Mouse (Mus musculus): ENCODE data around the gene Slc9a8.

Slc9a8 gene

GRCm38 (mm10) chr2:167483081-167483826 is 61.7 kb downstream of the Slc9a8 start:
- TF ChIP-seq GATA4 (IDR thresholded peaks at IDR 0.05; ENCODE audit: insufficient replicate concordance, low read length), result peak; percentile 55; the same call in 1 of the 2 replicates

DNA sequence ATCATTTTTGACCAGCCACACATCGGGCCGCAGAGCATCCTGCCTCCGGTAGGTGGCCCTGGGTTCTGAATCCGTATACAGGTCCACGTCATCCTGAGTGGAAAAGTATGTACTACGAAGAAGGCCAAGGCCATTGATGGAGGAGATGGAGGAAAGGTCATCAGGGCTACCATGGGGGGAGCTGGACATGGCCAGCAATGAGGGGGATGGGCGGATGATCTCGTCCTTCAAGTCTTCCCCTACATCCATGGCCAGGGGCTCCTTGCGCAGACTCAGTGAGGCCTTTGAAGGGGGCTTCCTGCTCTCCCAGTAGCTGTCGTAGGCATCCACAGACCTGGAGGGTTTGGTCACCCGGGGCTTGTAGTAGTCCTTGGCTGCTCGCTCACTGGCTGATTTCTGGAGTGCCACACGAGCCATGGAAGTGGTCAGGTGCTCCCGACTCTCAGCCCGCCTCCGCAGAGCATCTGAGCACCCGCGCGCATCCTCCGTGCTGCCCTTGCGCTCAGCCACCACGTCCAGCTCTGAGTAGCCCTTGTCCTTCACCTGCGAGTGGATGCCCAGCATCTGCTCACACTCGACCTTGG is 62.4 kb downstream of the Slc9a8 start:
- no peak for TF ChIP-seq GATA4 (IDR thresholded peaks at IDR 0.05; ENCODE audit: insufficient replicate concordance, low read length)

DNA sequence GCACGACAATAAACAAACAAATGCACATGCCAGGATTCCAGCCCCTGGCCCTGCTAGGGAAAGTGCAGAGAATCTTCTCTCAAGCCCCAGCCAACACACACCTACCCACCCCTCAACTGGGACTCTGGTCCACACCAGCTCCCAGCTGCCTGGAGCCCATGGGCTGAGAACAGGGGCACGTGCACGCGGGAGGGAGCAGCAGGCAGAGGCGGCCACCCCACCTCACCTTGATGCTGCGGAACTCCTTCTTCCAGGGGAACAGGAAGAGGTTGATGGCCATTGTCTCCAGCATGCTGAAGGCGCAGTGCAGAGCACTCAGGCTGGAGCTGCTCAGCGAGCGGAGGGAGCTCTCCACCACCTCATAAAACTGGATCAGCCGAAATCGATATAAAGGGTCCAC is 63.4 kb downstream of the Slc9a8 start:
- TF ChIP-seq GATA4 (IDR thresholded peaks at IDR 0.05; ENCODE audit: insufficient replicate concordance, low read length), result no peak

- TF ChIP-seq GATA4 (IDR thresholded peaks at IDR 0.05; ENCODE audit: insufficient replicate concordance, low read length), result no peak
These were observed 64.2 kb downstream of the Slc9a8 start for GRCm38 (mm10) chr2:167485501-167486377.

- TF ChIP-seq GATA4 (IDR thresholded peaks at IDR 0.05; ENCODE audit: insufficient replicate concordance, low read length), result no peak
These were observed 65.1 kb downstream of the Slc9a8 start for GRCm38 (mm10) chr2:167486573-167486972.

DNA sequence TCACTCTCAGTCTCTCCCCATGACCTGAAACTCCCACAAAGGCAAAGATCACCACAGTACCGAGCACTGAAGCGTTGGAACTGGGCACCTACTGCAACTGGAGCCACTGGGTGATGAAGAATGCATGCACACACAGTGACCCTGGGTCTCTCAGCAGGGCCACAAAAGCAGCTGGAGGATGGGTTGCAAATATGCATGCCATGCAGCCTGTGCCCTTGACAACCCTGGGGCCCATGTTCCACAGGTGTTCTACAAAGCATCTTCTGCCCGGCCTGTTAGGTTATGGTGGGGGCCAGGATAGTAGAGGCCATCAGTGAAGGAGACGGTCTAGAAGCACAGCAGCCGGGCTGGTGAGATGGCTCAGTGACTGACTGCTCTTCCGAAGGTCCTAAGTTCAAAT is 66.0 kb downstream of the Slc9a8 start:
- TF ChIP-seq GATA4 (IDR thresholded peaks at IDR 0.05; ENCODE audit: insufficient replicate concordance, low read length), result no peak

DNA sequence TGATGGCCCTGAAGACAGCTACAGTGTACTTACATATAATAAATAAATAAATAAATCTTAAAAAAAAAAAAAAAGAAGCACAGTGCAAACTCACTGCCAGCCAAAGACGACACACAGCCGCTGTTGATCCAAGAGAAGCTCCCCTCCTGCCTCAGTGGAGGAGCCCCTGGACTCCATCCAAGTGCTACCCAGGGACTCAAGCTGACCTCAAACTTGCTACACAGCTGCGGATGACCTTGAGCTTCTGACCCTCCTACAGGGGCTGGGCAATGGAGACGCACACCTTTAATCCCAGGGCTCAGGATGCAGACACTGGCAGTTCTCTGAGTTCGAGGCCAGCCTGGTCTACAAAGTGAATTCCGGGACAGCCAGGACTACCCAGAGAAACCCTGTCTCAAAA is 66.5 kb downstream of the Slc9a8 start:
- no peak for TF ChIP-seq GATA4 (IDR thresholded peaks at IDR 0.05; ENCODE audit: insufficient replicate concordance, low read length)

DNA sequence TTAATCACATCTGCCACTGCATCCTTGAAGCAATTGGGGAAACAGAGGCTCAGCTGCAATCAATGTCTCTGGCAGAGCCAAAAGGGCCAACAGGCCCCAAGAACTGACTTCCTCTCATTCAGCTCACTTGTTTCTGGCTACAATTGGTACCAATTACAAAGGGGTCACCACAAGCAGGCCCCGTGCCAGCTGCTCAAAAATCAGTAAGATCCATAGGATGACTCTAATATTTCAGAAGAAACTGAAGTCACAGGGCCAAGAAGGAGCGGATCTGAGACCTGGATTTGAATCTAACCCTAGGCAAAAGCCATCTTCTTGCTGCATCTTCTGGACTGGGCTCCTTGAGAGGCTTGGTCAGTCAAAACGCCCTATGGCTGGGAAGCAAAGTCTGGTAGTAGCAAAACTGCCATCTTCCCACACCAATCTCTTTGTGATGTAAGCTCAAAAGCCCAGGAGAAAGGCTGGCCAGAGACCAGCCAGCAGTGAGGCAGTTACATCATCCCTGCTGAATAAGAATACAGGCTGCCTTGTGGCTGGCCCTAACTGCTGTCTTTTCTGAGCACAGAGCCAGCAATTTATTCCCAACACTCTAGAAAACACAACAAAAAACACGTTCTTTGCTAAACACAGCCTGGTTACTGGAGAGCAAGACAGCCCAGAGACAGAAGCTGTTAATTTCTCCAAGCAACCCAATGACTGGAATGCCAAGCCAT is 69.5 kb downstream of the Slc9a8 start:
- no peak for TF ChIP-seq GATA4 (IDR thresholded peaks at IDR 0.05; ENCODE audit: insufficient replicate concordance, low read length)

DNA sequence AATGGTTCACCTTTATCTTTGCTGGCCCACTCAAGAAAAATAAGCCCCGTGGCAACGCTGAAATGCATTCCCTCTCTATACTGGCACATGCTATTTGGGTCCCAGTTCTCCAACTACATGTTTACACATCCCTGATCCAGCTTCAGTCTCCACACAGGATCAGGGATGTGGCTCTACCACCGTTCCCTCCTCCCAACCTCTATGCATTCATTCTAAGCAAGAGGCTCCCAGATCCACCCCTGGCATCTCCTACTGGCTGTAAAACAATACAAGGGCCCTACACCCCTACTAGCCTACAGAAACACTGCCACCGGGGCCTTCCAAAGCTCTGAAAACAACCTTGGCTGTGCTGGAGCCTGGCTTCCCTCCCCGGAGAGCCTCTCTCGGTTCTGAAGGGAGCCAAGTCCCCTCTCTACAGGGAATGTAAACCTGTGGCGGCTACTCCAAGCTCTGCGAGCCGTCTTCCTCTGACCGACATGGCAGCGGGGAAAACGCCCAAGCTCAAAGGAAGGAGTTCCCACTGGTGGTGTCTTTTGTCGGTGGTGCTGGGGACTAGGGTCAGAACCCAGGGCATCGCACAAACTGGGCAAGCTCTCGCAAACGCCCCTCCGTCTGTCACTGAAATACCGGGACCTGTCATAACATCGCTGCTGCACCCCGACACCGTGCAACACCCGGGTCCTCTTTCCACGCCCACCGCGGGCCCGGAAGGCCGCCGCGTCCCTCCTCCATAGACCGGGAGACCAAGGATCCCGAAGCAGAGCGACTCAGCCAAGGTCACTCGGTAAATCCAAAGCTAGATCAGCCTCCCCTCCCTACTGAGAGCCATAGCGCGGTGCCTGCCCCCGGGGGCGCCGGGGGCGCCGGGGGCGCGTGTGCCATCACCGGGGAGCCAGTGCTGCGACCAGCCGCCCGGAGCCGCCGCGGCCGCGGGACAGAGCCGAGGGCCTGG is 70.5 kb downstream of the Slc9a8 start, which contains the start of gene Rnf114:
Rnf114 (plus strand) TSS at position 889 of the 952 bp plus-strand sequence.
- TF ChIP-seq GATA4 (IDR thresholded peaks at IDR 0.05; ENCODE audit: insufficient replicate concordance, low read length), result no peak

DNA sequence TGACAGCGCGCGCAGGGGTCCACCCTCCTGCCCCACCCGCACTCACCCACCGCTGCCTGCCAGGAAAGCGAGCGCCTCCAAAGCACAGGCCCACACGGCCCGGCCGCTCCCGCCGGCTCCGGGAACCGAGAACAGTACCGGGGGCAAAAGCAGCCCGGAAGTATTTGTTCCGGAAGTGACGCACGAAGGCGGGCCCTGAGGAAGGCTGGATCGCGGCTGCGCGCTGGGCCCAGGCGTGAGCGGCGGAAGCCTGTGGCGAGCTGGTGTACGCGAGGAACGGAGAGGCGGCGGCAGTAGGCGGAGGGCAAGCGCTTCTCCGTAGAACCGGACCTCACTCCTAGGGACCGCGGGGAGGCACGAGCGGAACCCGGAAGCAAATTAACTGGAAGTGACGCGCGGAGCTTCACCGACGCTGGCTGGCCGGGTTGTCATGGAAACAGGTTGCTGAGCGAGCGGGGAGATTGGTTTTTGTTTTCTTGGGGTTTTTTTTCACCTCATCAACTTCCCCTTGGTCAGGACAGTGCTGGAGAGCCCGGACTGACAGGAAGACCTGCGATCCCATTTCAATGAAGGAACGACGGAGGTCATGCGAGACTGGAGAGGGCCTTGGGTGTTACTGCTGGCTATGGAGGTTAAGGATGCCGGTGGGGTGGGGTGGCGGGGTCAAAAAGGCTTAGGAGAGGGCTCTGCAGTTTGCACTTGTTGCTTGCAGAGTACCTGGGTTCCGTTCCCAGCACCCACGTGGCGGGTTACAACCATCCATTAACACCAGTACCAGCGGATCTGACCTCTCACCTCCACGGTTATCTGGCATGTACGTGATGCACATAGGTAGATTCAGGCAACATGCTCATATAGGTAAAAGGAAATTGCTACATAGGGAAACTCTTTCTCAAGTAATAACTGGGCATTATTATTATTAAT is 71.5 kb downstream of the Slc9a8 start, which contains the start of gene Spata2:
Spata2 (minus strand) TSS at position 175 of the 924 bp plus-strand sequence.
- peak; percentile 3; the same call in 1 of the 2 replicates for TF ChIP-seq GATA4 (IDR thresholded peaks at IDR 0.05; ENCODE audit: insufficient replicate concordance, low read length)

GRCm38 (mm10) chr2:167496437-167496836 is 74.9 kb downstream of the Slc9a8 start:
- TF ChIP-seq GATA4 (IDR thresholded peaks at IDR 0.05; ENCODE audit: insufficient replicate concordance, low read length), result no peak

- TF ChIP-seq GATA4 (IDR thresholded peaks at IDR 0.05; ENCODE audit: insufficient replicate concordance, low read length), result no peak
These were observed 75.8 kb downstream of the Slc9a8 start for GRCm38 (mm10) chr2:167497272-167497671.

Data from liver, adult (tissue).